Mouse (Mus musculus) hindbrain, postnatal 0 days (tissue): Measurements from ENCODE around the gene Rpusd2. TPM values are rescaled to one million over a fixed set of nuclear protein-coding genes. Genes with fewer than 3 reads are reported as not detected.
A peak's percentile ranks its signal among the peaks of the same experiment; 100 is the strongest.
"Not testable (repeated sequence)": the region's sequence is repeated elsewhere in the genome, so short reads cannot be mapped to it uniquely, and the experiment has no call there.

Source experiments
- ATAC-seq: fragments of 200-750 bp; cut with Nextera tagmentation; 2 replicates; pipeline ENCODE4 v1.8.0; 2017; ENCODE audit warnings: mild to moderate bottlenecking, moderate TSS enrichment, moderate library complexity
- DNase-seq: peaks from one replicate; pipeline ENCODE4 v3.0.0-alpha.2; 2015; ENCODE audit warnings: low spot score
- H3K27ac ChIP-seq: fragments of 300-500 bp; sonication (generic); 2 replicates; pipeline ENCODE4 v1.5.1; 2014; ENCODE audit warnings: mild to moderate bottlenecking
- H3K27me3 ChIP-seq: fragments of 300-500 bp; sonication (generic); 2 replicates; pipeline ENCODE4 v1.6.1; 2014; ENCODE audit warnings: low read length, mixed read lengths; ENCODE audit not compliant: insufficient read depth
- H3K36me3 ChIP-seq: fragments of 300-500 bp; sonication (generic); 2 replicates; pipeline ENCODE4 v1.6.1; 2014; ENCODE audit warnings: low read length, mixed read lengths; ENCODE audit not compliant: insufficient read depth
- H3K4me1 ChIP-seq: fragments of 300-500 bp; sonication (generic); 2 replicates; pipeline ENCODE4 v1.6.1; 2014; ENCODE audit warnings: antibody characterized with exemption, low read length, mixed read lengths; ENCODE audit not compliant: insufficient read depth
- H3K4me2 ChIP-seq: fragments of 300-500 bp; sonication (generic); 2 replicates; pipeline ENCODE4 v1.6.1; 2014; ENCODE audit warnings: low read depth, mild to moderate bottlenecking, low read length, moderate library complexity, mixed read lengths
- H3K4me3 ChIP-seq: fragments of 300-500 bp; sonication (generic); 2 replicates; pipeline ENCODE4 v1.5.1; 2014; ENCODE audit warnings: low read length
- H3K9ac ChIP-seq: fragments of 300-500 bp; sonication (generic); replicated peaks from 2 replicates; pipeline ENCODE4 v1.6.1; 2014; ENCODE audit warnings: mild to moderate bottlenecking, low read length, moderate library complexity, mixed read lengths
- H3K9me3 ChIP-seq: fragments of 300-500 bp; sonication (generic); 2 replicates; pipeline ENCODE4 v1.6.1; 2016; ENCODE audit warnings: low read length, mixed read lengths
- CTCF ChIP-seq: IDR thresholded peaks from 2 replicates; pipeline ENCODE4 v1.5.1; 2016; ENCODE audit warnings: antibody characterized with exemption, control low read depth, low read depth
- WGBS: fragments of 180-500 bp; shearing (Covaris S2); extraction: QIAGEN DNeasy Blood & Tissue Kit; methylation state at CpG from one replicate; pipeline ENCODE4 v1.1.7; 2014; 5-methylcytosine and 5-hydroxymethylcytosine counted together
- polyA plus RNA-seq: library from polyadenylated mRNA; unstranded; fragments of >200 nt; fragmentation: Nextera tagmentation; extraction: Ambion mirVana; gene quantifications from 2 replicates; pipeline ENCODE4 v1.2.1, GENCODE M21; 2015
- total RNA-seq: library from RNA; depleted of rRNA; stranded (reverse); fragments of >200 nt; gene quantifications from 2 replicates; pipeline ENCODE4 v1.2.3, GENCODE M21; 2014

The Rpusd2 gene
- total and polyA plus RNA-seq, 2 experiments from 2014 or later: 3.3 to 10.4 TPM

- H3K27me3 ChIP-seq: no peaks in the 10 kb centered on the region
- DNase-seq: no peak
Observed at GRCm38 (mm10) chr2:118999025-118999639, 35.5 kb upstream of the Rpusd2 start.

GRCm38 (mm10) chr2:119006886-119007285 is 27.7 kb upstream of the Rpusd2 start:
- Histone ChIP-seq H3K9ac (no peak overlapping the region), H3K27ac (no peak overlapping the region), H3K36me3 (no peaks in the 10 kb centered on the region), H3K4me1 (no peaks in the 10 kb centered on the region), H3K27me3 (no peaks in the 10 kb centered on the region), H3K9me3 (no peaks in the 10 kb centered on the region), H3K4me3 (no peak overlapping the region), H3K4me2 (no peak overlapping the region)
- TF ChIP-seq CTCF: no peak
- ATAC-seq: no peak
- WGBS: 86% methylated on average over 7 of the region's 7 CpGs
- no peak for DNase-seq

More at GRCm38 (mm10) chr2:118999025-118999639, 35.5 kb upstream of the Rpusd2 start:
- no peak for TF ChIP-seq CTCF
- WGBS: 52% methylated on average over 3 of the region's 3 CpGs
- Histone ChIP-seq H3K9ac (no peak overlapping the region), H3K4me1 (0 out of 2 replicates have a peak, but pooled peaks cover 5% of the 10 kb centered on the region), H3K36me3 (no peaks in the 10 kb centered on the region), H3K27ac (no peak overlapping the region), H3K4me3 (no peak overlapping the region), H3K9me3 (no peaks in the 10 kb centered on the region), H3K4me2 (no peak overlapping the region)
- ATAC-seq: no peak

- ATAC-seq: no peak
- Histone ChIP-seq H3K9me3 (no peaks in the 10 kb centered on the region), H3K4me2 (no peak overlapping the region), H3K4me3 (no peak overlapping the region), H3K27ac (no peak overlapping the region), H3K27me3 (no peaks in the 10 kb centered on the region), H3K36me3 (no peaks in the 10 kb centered on the region), H3K9ac (no peak overlapping the region), H3K4me1 (no peaks in the 10 kb centered on the region)
- no peak for DNase-seq
- 92% methylated on average over 2 of the region's 2 CpGs for WGBS
- TF ChIP-seq CTCF: no peak
Observed at GRCm38 (mm10) chr2:119009376-119009775, 25.2 kb upstream of the Rpusd2 start.

- Histone ChIP-seq H3K4me2 (no peak overlapping the region), H3K9me3 (no peaks in the 10 kb centered on the region), H3K4me1 (no peaks in the 10 kb centered on the region), H3K36me3 (no peaks in the 10 kb centered on the region), H3K27ac (no peak overlapping the region), H3K4me3 (no peak overlapping the region), H3K9ac (no peak overlapping the region), H3K27me3 (no peaks in the 10 kb centered on the region)
- WGBS: 81% methylated on average over 7 of the region's 7 CpGs
- no peak for TF ChIP-seq CTCF
- no peak for DNase-seq
- no peak for ATAC-seq
Observed at GRCm38 (mm10) chr2:119014989-119015388, 19.6 kb upstream of the Rpusd2 start.

GRCm38 (mm10) chr2:119015604-119016180 is 18.9 kb upstream of the Rpusd2 start:
- Histone ChIP-seq H3K9ac (no peak overlapping the region), H3K9me3 (no peaks in the 10 kb centered on the region), H3K4me3 (no peak overlapping the region), H3K27me3 (no peaks in the 10 kb centered on the region), H3K27ac (no peak overlapping the region), H3K36me3 (peaks cover 3% of the 10 kb centered on the region), H3K4me1 (no peaks in the 10 kb centered on the region), H3K4me2 (no peak overlapping the region)
- 65% methylated on average over 12 of the region's 12 CpGs for WGBS
- DNase-seq (no peak), ATAC-seq (no peak)
- TF ChIP-seq CTCF: no peak

- H3K4me3 ChIP-seq, H3K4me2 ChIP-seq, H3K27ac ChIP-seq, H3K4me1 ChIP-seq, H3K9ac ChIP-seq, ATAC-seq, H3K9me3 ChIP-seq, H3K36me3 ChIP-seq, H3K27me3 ChIP-seq, DNase-seq: not testable (repeated sequence)
- WGBS: 85% methylated on average over 4 of the region's 4 CpGs
Observed at GRCm38 (mm10) chr2:119016312-119016711, 18.3 kb upstream of the Rpusd2 start.

GRCm38 (mm10) chr2:119017647-119018046 is 16.9 kb upstream of the Rpusd2 start:
- Histone ChIP-seq H3K27ac (no peak overlapping the region), H3K36me3 (peaks cover 23% of the 10 kb centered on the region), H3K27me3 (no peaks in the 10 kb centered on the region), H3K4me2 (no peak overlapping the region), H3K9me3 (no peaks in the 10 kb centered on the region), H3K4me3 (no peak overlapping the region), H3K4me1 (no peaks in the 10 kb centered on the region), H3K9ac (no peak overlapping the region)
- peak; percentile 41 for TF ChIP-seq CTCF
- DNase-seq (no peak), ATAC-seq (no peak)
- 91% methylated on average over 3 of the region's 3 CpGs for WGBS
